ENCODE assay signal across 18 mouse cellular contexts in the genomic region with DNA sequence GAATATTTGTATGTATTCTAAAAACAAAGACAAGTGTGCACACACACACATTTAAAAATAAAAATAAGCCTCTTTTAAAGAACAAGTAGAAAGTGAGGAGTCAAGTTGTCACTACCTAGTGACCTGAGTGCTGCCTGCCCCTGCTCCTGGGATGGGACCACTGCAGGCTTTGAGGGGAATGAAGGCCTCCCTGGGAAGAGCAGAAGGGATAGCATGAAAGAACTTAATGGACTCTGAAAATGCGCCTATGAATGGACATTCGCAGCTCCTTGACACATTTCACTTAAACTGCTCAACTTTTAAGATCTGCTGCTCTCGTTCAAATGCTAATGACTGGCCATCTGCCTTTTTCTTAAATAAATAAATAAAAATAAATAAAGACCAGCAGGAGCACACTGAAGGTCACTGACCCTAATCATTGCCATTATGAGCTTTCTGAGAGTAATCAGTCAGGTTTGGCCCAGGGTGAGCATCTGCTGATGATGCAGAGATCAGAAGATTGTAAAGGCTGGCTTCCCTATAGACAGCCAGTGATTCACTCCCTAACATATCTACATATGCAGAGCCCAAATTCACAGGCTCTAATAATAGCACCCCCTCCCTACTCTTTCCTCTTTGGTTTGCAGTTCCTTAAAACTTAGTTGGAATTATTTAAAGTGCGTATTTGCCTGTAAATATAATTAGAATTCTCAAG.
DNase-seq lines count a peak whose midpoint lies in the region; ATAC-seq lines count a peak whose summit lies in the region.
"Had no signal": no experiment of that assay in that cellular context is flagged by ENCODE, and none has a peak within 500 bp of the region (broad histone marks: within the 10 kb centered on the region; RNA-seq: fewer than 3 reads in every experiment).

No protein-coding gene starts in this region.

- H3K27ac ChIP-seq in hindbrain, embryonic 11.5 days (ENCODE audit: low read depth, low read length) = no peak overlapping the region; the same call in 1 of the 2 replicates
- H3K27ac ChIP-seq in hindbrain, embryonic 14.5 days = no peak overlapping the region
- no peak overlapping the region for H3K27ac ChIP-seq in neural tube, embryonic 12.5 days
- no peak overlapping the region for H3K27ac ChIP-seq in neural tube, embryonic 15.5 days (replicated peaks)
- H3K27ac ChIP-seq: embryonic facial prominence, embryonic 12.5 days; liver, embryonic 13.5 days; stomach, embryonic 15.5 days had no signal

- WGBS in hindbrain, embryonic 11.5 days = 32% methylated on average over 4 of the region's 4 CpGs
- whole genome bisulfite sequencing in hindbrain, embryonic 14.5 days = 23% methylated on average over 4 of the region's 4 CpGs
- 26% methylated on average over 4 of the region's 4 CpGs for WGBS in neural tube, embryonic 12.5 days
- 26% methylated on average over 4 of the region's 4 CpGs for WGBS in neural tube, embryonic 15.5 days

- H3K4me2 ChIP-seq in hindbrain, embryonic 11.5 days (replicated peaks; ENCODE audit: low read depth, low read length) = no peak overlapping the region
- H3K4me2 ChIP-seq in hindbrain, embryonic 14.5 days (replicated peaks) = no peak overlapping the region
- no peak overlapping the region for H3K4me2 ChIP-seq in neural tube, embryonic 12.5 days (replicated peaks)
- H3K4me2 ChIP-seq in neural tube, embryonic 15.5 days = no peak overlapping the region
- H3K4me2 ChIP-seq: embryonic facial prominence, embryonic 12.5 days; heart, embryonic 12.5 days; liver, embryonic 13.5 days; stomach, embryonic 15.5 days had no signal

- H3K4me3 ChIP-seq in hindbrain, embryonic 11.5 days (ENCODE audit: low read depth, low read length) = no peak overlapping the region
- no peak overlapping the region for H3K4me3 ChIP-seq in hindbrain, embryonic 14.5 days (replicated peaks; ENCODE audit: low read length)
- H3K4me3 ChIP-seq in neural tube, embryonic 12.5 days = no peak overlapping the region
- H3K4me3 ChIP-seq in neural tube, embryonic 15.5 days (replicated peaks) = no peak overlapping the region
- H3K4me3 ChIP-seq: embryonic facial prominence, embryonic 12.5 days; heart, embryonic 12.5 days; liver, embryonic 13.5 days; myocyte; stomach, embryonic 15.5 days had no signal

- H3K27me3 ChIP-seq in hindbrain, embryonic 11.5 days (ENCODE audit: control insufficient read depth, insufficient read depth, low read length) = no peaks in the 10 kb centered on the region
- no peaks in the 10 kb centered on the region for H3K27me3 ChIP-seq in hindbrain, embryonic 14.5 days (ENCODE audit: control insufficient read depth, insufficient read depth, low read length)
- H3K27me3 ChIP-seq in neural tube, embryonic 12.5 days (replicated peaks) = no peaks in the 10 kb centered on the region
- H3K27me3 ChIP-seq in neural tube, embryonic 15.5 days (replicated peaks) = no peaks in the 10 kb centered on the region
- H3K27me3 ChIP-seq: embryonic facial prominence, embryonic 12.5 days; heart, embryonic 12.5 days; liver, embryonic 13.5 days; stomach, embryonic 15.5 days had no signal

- no peak overlapping the region for H3K9ac ChIP-seq in hindbrain, embryonic 11.5 days (ENCODE audit: low read depth, low read length)
- no peak overlapping the region for H3K9ac ChIP-seq in hindbrain, embryonic 14.5 days
- no peak overlapping the region for H3K9ac ChIP-seq in neural tube, embryonic 12.5 days
- no peak overlapping the region for H3K9ac ChIP-seq in neural tube, embryonic 15.5 days (replicated peaks)
- H3K9ac ChIP-seq: embryonic facial prominence, embryonic 12.5 days; heart, embryonic 12.5 days; liver, embryonic 13.5 days; stomach, embryonic 15.5 days had no signal

- H3K9me3 ChIP-seq in hindbrain, embryonic 11.5 days (ENCODE audit: control insufficient read depth, low read length) = no peaks in the 10 kb centered on the region
- H3K9me3 ChIP-seq in hindbrain, embryonic 14.5 days (ENCODE audit: control insufficient read depth, low read length) = no peaks in the 10 kb centered on the region
- H3K9me3 ChIP-seq in neural tube, embryonic 12.5 days = no peaks in the 10 kb centered on the region
- no peaks in the 10 kb centered on the region for H3K9me3 ChIP-seq in neural tube, embryonic 15.5 days (replicated peaks)
- H3K9me3 ChIP-seq: embryonic facial prominence, embryonic 12.5 days; G1E; heart, embryonic 12.5 days; liver, embryonic 13.5 days; stomach, embryonic 15.5 days had no signal

- no peaks in the 10 kb centered on the region for H3K36me3 ChIP-seq in hindbrain, embryonic 11.5 days (ENCODE audit: control insufficient read depth, insufficient read depth, low read length)
- H3K36me3 ChIP-seq in hindbrain, embryonic 14.5 days (replicated peaks; ENCODE audit: control insufficient read depth, insufficient read depth) = no peaks in the 10 kb centered on the region
- no peaks in the 10 kb centered on the region for H3K36me3 ChIP-seq in neural tube, embryonic 12.5 days
- no peaks in the 10 kb centered on the region for H3K36me3 ChIP-seq in neural tube, embryonic 15.5 days
- H3K36me3 ChIP-seq: embryonic facial prominence, embryonic 12.5 days; G1E; heart, embryonic 12.5 days; liver, embryonic 13.5 days; stomach, embryonic 15.5 days had no signal

- H3K4me1 ChIP-seq in hindbrain, embryonic 11.5 days (replicated peaks; ENCODE audit: control insufficient read depth, insufficient read depth, low read length) = no peaks in the 10 kb centered on the region
- H3K4me1 ChIP-seq in hindbrain, embryonic 14.5 days (replicated peaks; ENCODE audit: control insufficient read depth, insufficient read depth, low read length) = peaks cover 5% of the 10 kb centered on the region; the same call in 1 of the 2 replicates
- peaks cover 10% of the 10 kb centered on the region for H3K4me1 ChIP-seq in neural tube, embryonic 12.5 days
- H3K4me1 ChIP-seq in neural tube, embryonic 15.5 days = 0 out of 2 replicates have a peak, but pooled peaks cover 6% of the 10 kb centered on the region
- H3K4me1 ChIP-seq: embryonic facial prominence, embryonic 12.5 days; heart, embryonic 12.5 days; liver, embryonic 13.5 days; stomach, embryonic 15.5 days had no signal

- DNase-seq in hindbrain, embryonic 11.5 days (ENCODE audit: low spot score) = peak; percentile 38
- DNase-seq in hindbrain, embryonic 14.5 days (ENCODE audit: low spot score) = no peak
- DNase-seq in embryo, embryonic 9.5 days (ENCODE audit: extremely low spot score) = peak; percentile 14
- DNase-seq in lung, postnatal 4 days = no peak
- no peak for DNase-seq in kidney, adult 8-10 months
- DNase-seq: adrenal gland, adult 2 months; cerebellum, adult 11 months; cerebellum, postnatal 14 days; liver, embryonic 13.5 days; spleen, adult 18-20 months had no signal

- ATAC-seq in hindbrain, embryonic 11.5 days (ENCODE audit: low FRiP score) = peak; percentile 87
- ATAC-seq in hindbrain, embryonic 14.5 days (ENCODE audit: low FRiP score) = no peak
- ATAC-seq in neural tube, embryonic 12.5 days (ENCODE audit: low FRiP score, low read depth) = peak; percentile 49; the same call in 1 of the 2 replicates
- no peak for ATAC-seq in neural tube, embryonic 15.5 days (ENCODE audit: low FRiP score)
- ATAC-seq in megakaryocyte-erythroid progenitor cell, adult 5-6 weeks (replicated peaks; ENCODE audit: low FRiP score, low TSS enrichment, poor library complexity, severe bottlenecking) = no peak

Comparison
In these comparisons a context has a peak if more than half of its experiments do, and no peak if none do; other contexts are left out.
1. ATAC-seq: peak in hindbrain, embryonic 11.5 days (single experiment) and neural tube, embryonic 12.5 days (single experiment); none in hindbrain, embryonic 14.5 days (single experiment), neural tube, embryonic 15.5 days (single experiment) and megakaryocyte-erythroid progenitor cell, adult 5-6 weeks (single experiment).
2. DNase-seq: peak in hindbrain, embryonic 11.5 days (single experiment) and embryo, embryonic 9.5 days (single experiment); none in hindbrain, embryonic 14.5 days (single experiment), lung, postnatal 4 days (0 of 2) and kidney, adult 8-10 months (0 of 2).